Mouse (Mus musculus): ENCODE data around the gene Gabrb1. TPM values are rescaled to one million over a fixed set of nuclear protein-coding genes. Genes with fewer than 3 reads are reported as not detected.

The Gabrb1 gene
- polyA plus RNA-seq, 1 experiment from 2014 or later = 1.1 TPM

GRCm38 (mm10) chr5:71972831-71973230 lies 314.9 kb downstream of the Gabrb1 start:
- 56% methylated on average over 5 of the region's 5 CpGs for WGBS
- H3K36me3 ChIP-seq = no peaks in the 10 kb centered on the region
- ATAC-seq = no peak
- no peaks in the 10 kb centered on the region for H3K9me3 ChIP-seq
- H3K27ac ChIP-seq = no peak overlapping the region
- H3K4me2 ChIP-seq (replicated peaks) = no peak overlapping the region
- H3K4me3 ChIP-seq (replicated peaks) = no peak overlapping the region
- no peak overlapping the region for H3K9ac ChIP-seq
- no peaks in the 10 kb centered on the region for H3K4me1 ChIP-seq (replicated peaks)
- H3K27me3 ChIP-seq (replicated peaks) = no peaks in the 10 kb centered on the region

- H3K36me3 ChIP-seq = no peaks in the 10 kb centered on the region
- WGBS = 88% methylated on average over 4 of the region's 4 CpGs
- H3K27ac ChIP-seq = no peak overlapping the region
- no peak overlapping the region for H3K9ac ChIP-seq
- ATAC-seq = no peak
- H3K4me1 ChIP-seq (replicated peaks) = no peaks in the 10 kb centered on the region
- H3K9me3 ChIP-seq = no peaks in the 10 kb centered on the region
- no peak overlapping the region for H3K4me3 ChIP-seq (replicated peaks)
- H3K4me2 ChIP-seq (replicated peaks) = no peak overlapping the region
- H3K27me3 ChIP-seq (replicated peaks) = no peaks in the 10 kb centered on the region
Measured at GRCm38 (mm10) chr5:71976133-71976532, 318.2 kb downstream of the Gabrb1 start.

GRCm38 (mm10) chr5:71976571-71977061 lies 318.7 kb downstream of the Gabrb1 start:
- Histone ChIP-seq H3K4me3 (replicated peaks) (no peak overlapping the region), H3K9ac (no peak overlapping the region), H3K4me1 (replicated peaks) (no peaks in the 10 kb centered on the region), H3K27ac (no peak overlapping the region), H3K27me3 (replicated peaks) (no peaks in the 10 kb centered on the region), H3K9me3 (no peaks in the 10 kb centered on the region), H3K4me2 (replicated peaks) (no peak overlapping the region), H3K36me3 (no peaks in the 10 kb centered on the region)
- no peak for ATAC-seq
- WGBS = 69% methylated on average over 5 of the region's 5 CpGs

- H3K4me1 ChIP-seq (replicated peaks) = no peaks in the 10 kb centered on the region
- H3K27me3 ChIP-seq (replicated peaks) = no peaks in the 10 kb centered on the region
- no peak overlapping the region for H3K4me3 ChIP-seq (replicated peaks)
- 86% methylated on average over 1 of the region's 1 CpGs for WGBS
- H3K27ac ChIP-seq = no peak overlapping the region
- H3K9ac ChIP-seq = no peak overlapping the region
- no peak overlapping the region for H3K4me2 ChIP-seq (replicated peaks)
- H3K9me3 ChIP-seq = no peaks in the 10 kb centered on the region
- H3K36me3 ChIP-seq = no peaks in the 10 kb centered on the region
- ATAC-seq = no peak
Measured at GRCm38 (mm10) chr5:71986561-71986960, 328.6 kb downstream of the Gabrb1 start.

GRCm38 (mm10) chr5:71986983-71987398 lies 329.1 kb downstream of the Gabrb1 start:
- H3K27ac ChIP-seq = no peak overlapping the region
- no peaks in the 10 kb centered on the region for H3K36me3 ChIP-seq
- WGBS = 73% methylated on average over 5 of the region's 5 CpGs
- H3K9me3 ChIP-seq = no peaks in the 10 kb centered on the region
- H3K27me3 ChIP-seq (replicated peaks) = no peaks in the 10 kb centered on the region
- H3K4me2 ChIP-seq (replicated peaks) = no peak overlapping the region
- no peak for ATAC-seq
- H3K4me3 ChIP-seq (replicated peaks) = no peak overlapping the region
- H3K9ac ChIP-seq = no peak overlapping the region
- H3K4me1 ChIP-seq (replicated peaks) = no peaks in the 10 kb centered on the region

- H3K4me1 ChIP-seq (replicated peaks) = no peaks in the 10 kb centered on the region
- H3K9ac ChIP-seq = no peak overlapping the region
- no peaks in the 10 kb centered on the region for H3K27me3 ChIP-seq (replicated peaks)
- no peak overlapping the region for H3K4me2 ChIP-seq (replicated peaks)
- no peaks in the 10 kb centered on the region for H3K36me3 ChIP-seq
- H3K9me3 ChIP-seq = no peaks in the 10 kb centered on the region
- H3K4me3 ChIP-seq (replicated peaks) = no peak overlapping the region
- no peak for ATAC-seq
- 78% methylated on average over 4 of the region's 4 CpGs for WGBS
- H3K27ac ChIP-seq = no peak overlapping the region
Measured at GRCm38 (mm10) chr5:71999466-71999865, 341.6 kb downstream of the Gabrb1 start.

- Histone ChIP-seq H3K27ac (no peak overlapping the region), H3K9ac (no peak overlapping the region), H3K4me3 (replicated peaks) (no peak overlapping the region), H3K27me3 (replicated peaks) (no peaks in the 10 kb centered on the region), H3K9me3 (no peaks in the 10 kb centered on the region), H3K4me2 (replicated peaks) (no peak overlapping the region), H3K4me1 (replicated peaks) (no peaks in the 10 kb centered on the region), H3K36me3 (no peaks in the 10 kb centered on the region)
- 64% methylated on average over 3 of the region's 3 CpGs for WGBS
- no peak for ATAC-seq
Measured at GRCm38 (mm10) chr5:72003811-72004435, 346.0 kb downstream of the Gabrb1 start.

GRCm38 (mm10) chr5:72036954-72037353 lies 379.0 kb downstream of the Gabrb1 start:
- Histone ChIP-seq H3K36me3 (no peaks in the 10 kb centered on the region), H3K4me3 (replicated peaks) (no peak overlapping the region), H3K4me2 (replicated peaks) (no peak overlapping the region), H3K9me3 (no peaks in the 10 kb centered on the region), H3K9ac (no peak overlapping the region), H3K27ac (no peak overlapping the region), H3K27me3 (replicated peaks) (no peaks in the 10 kb centered on the region), H3K4me1 (replicated peaks) (no peaks in the 10 kb centered on the region)
- ATAC-seq = no peak

- Histone ChIP-seq H3K4me1 (replicated peaks) (no peaks in the 10 kb centered on the region), H3K27me3 (replicated peaks) (no peaks in the 10 kb centered on the region), H3K9ac (no peak overlapping the region), H3K9me3 (no peaks in the 10 kb centered on the region), H3K36me3 (no peaks in the 10 kb centered on the region), H3K27ac (no peak overlapping the region), H3K4me3 (replicated peaks) (no peak overlapping the region), H3K4me2 (replicated peaks) (no peak overlapping the region)
- WGBS = 57% methylated on average over 12 of the region's 12 CpGs
- no peak for ATAC-seq
Measured at GRCm38 (mm10) chr5:72043226-72044151, 385.6 kb downstream of the Gabrb1 start.

- WGBS = 78% methylated on average over 2 of the region's 2 CpGs
- Histone ChIP-seq H3K4me1 (replicated peaks) (no peaks in the 10 kb centered on the region), H3K9ac (no peak overlapping the region), H3K36me3 (no peaks in the 10 kb centered on the region), H3K27ac (no peak overlapping the region), H3K4me2 (replicated peaks) (no peak overlapping the region), H3K4me3 (replicated peaks) (no peak overlapping the region), H3K27me3 (replicated peaks) (no peaks in the 10 kb centered on the region), H3K9me3 (no peaks in the 10 kb centered on the region)
- no peak for ATAC-seq
Measured at GRCm38 (mm10) chr5:72046261-72046660, 388.3 kb downstream of the Gabrb1 start.

GRCm38 (mm10) chr5:72064079-72064478 lies 406.2 kb downstream of the Gabrb1 start:
- H3K36me3 ChIP-seq = no peaks in the 10 kb centered on the region
- no peak overlapping the region for H3K4me3 ChIP-seq (replicated peaks)
- no peak overlapping the region for H3K9ac ChIP-seq
- no peak for ATAC-seq
- H3K4me2 ChIP-seq (replicated peaks) = no peak overlapping the region
- no peaks in the 10 kb centered on the region for H3K9me3 ChIP-seq
- H3K4me1 ChIP-seq (replicated peaks) = no peaks in the 10 kb centered on the region
- WGBS = 68% methylated on average over 1 of the region's 1 CpGs
- no peaks in the 10 kb centered on the region for H3K27me3 ChIP-seq (replicated peaks)
- no peak overlapping the region for H3K27ac ChIP-seq

GRCm38 (mm10) chr5:72068826-72069225 lies 410.9 kb downstream of the Gabrb1 start:
- Histone ChIP-seq H3K9me3 (no peaks in the 10 kb centered on the region), H3K4me2 (replicated peaks) (no peak overlapping the region), H3K36me3 (no peaks in the 10 kb centered on the region), H3K9ac (no peak overlapping the region), H3K27me3 (replicated peaks) (no peaks in the 10 kb centered on the region), H3K27ac (no peak overlapping the region), H3K4me1 (replicated peaks) (no peaks in the 10 kb centered on the region), H3K4me3 (replicated peaks) (no peak overlapping the region)
- WGBS = 68% methylated on average over 6 of the region's 6 CpGs
- no peak for ATAC-seq
